8 mouse cellular contexts compared by ENCODE assay signal in genomic region chr19:32757831-32758792, GRCm38 (mm10). TPM values are rescaled to one million over a fixed set of nuclear protein-coding genes. Genes with fewer than 3 reads are reported as not detected.
DNase-seq lines count a peak whose midpoint lies in the region; ATAC-seq and TF ChIP-seq lines count a peak whose summit lies in the region.

No protein-coding gene starts in this region.

- no peaks in the 10 kb centered on the region for H3K27me3 ChIP-seq in kidney, adult 2 months (replicated peaks; ENCODE audit: control insufficient read depth, insufficient read depth, low read length)
- peaks cover 20% of the 10 kb centered on the region for H3K27me3 ChIP-seq in limb, embryonic 15.5 days
- no peaks in the 10 kb centered on the region for H3K27me3 ChIP-seq in myocyte (ENCODE audit: control insufficient read depth, insufficient read depth, insufficient read length)
- H3K27me3 ChIP-seq in stomach, embryonic 15.5 days (replicated peaks) = no peaks in the 10 kb centered on the region; the same call in 1 of the 2 replicates

- ATAC-seq in cerebellum, adult (ENCODE audit: insufficient number of reproducible peaks, low FRiP score, low TSS enrichment) = peak; percentile 6; the same call in 1 of the 2 replicates
- ATAC-seq in limb, embryonic 15.5 days (ENCODE audit: insufficient number of reproducible peaks, low FRiP score, low TSS enrichment, low read depth) = no peak; the same call in 1 of the 2 replicates
- ATAC-seq in stomach, embryonic 15.5 days (ENCODE audit: insufficient read depth, low FRiP score, low read depth) = no peak

- no peak for DNase-seq in cerebellum, adult 9-11 months
- peak; percentile 74 to 75 for DNase-seq in cerebellum, postnatal 14 days
- DNase-seq in gastrocnemius, postnatal 25 days = peak; percentile 49
- DNase-seq in kidney, adult 2 months = peak; percentile 54

- H3K36me3 ChIP-seq in kidney, adult 2 months (ENCODE audit: control insufficient read depth, insufficient read depth, low read length) = no peaks in the 10 kb centered on the region
- H3K36me3 ChIP-seq in limb, embryonic 15.5 days = no peaks in the 10 kb centered on the region
- no peaks in the 10 kb centered on the region for H3K36me3 ChIP-seq in myocyte (ENCODE audit: control insufficient read depth, insufficient read depth)
- H3K36me3 ChIP-seq in stomach, embryonic 15.5 days = no peaks in the 10 kb centered on the region

- peak overlapping the region; percentile 75 for H3ac ChIP-seq in myocyte (ENCODE audit: control insufficient read depth, insufficient read length)

- no peak for TF ChIP-seq CTCF in kidney, adult 2 months (conservative IDR thresholded peaks at IDR 0.05; ENCODE audit: insufficient read depth, insufficient read length, low read depth, low read length)

- H3K79me2 ChIP-seq in myocyte (ENCODE audit: control insufficient read depth, insufficient read depth) = peaks cover 51% of the 10 kb centered on the region

- peaks cover 7% of the 10 kb centered on the region; the same call in 1 of the 2 replicates for H3K4me1 ChIP-seq in kidney, adult 2 months (ENCODE audit: control insufficient read depth, insufficient read depth, low read length)
- H3K4me1 ChIP-seq in limb, embryonic 15.5 days = peaks cover 8% of the 10 kb centered on the region
- H3K4me1 ChIP-seq in stomach, embryonic 15.5 days = peaks cover 4% of the 10 kb centered on the region; the same call in 1 of the 2 replicates

- TF ChIP-seq POLR2A in kidney, adult 2 months (IDR thresholded peaks at IDR 0.05; ENCODE audit: low read depth, low read length) = no peak
- no peak for TF ChIP-seq POLR2A in myocyte (IDR thresholded peaks at IDR 0.05; ENCODE audit: insufficient read length, low read depth)

- H3K9me3 ChIP-seq in limb, embryonic 15.5 days = no peaks in the 10 kb centered on the region
- no peaks in the 10 kb centered on the region for H3K9me3 ChIP-seq in stomach, embryonic 15.5 days

- H3K27ac ChIP-seq in kidney, adult 2 months (ENCODE audit: insufficient read depth, low read depth, low read length) = peak overlapping the region; percentile 95
- peak overlapping the region; percentile 100 for H3K27ac ChIP-seq in limb, embryonic 15.5 days
- H3K27ac ChIP-seq in stomach, embryonic 15.5 days = peak overlapping the region; percentile 100

- 1% methylated on average over 69 of the region's 69 CpGs for WGBS in kidney, adult 2 months
- WGBS in limb, embryonic 15.5 days = under 1% methylated on average over 44 of the region's 69 CpGs
- under 1% methylated on average over 55 of the region's 69 CpGs for whole genome bisulfite sequencing in stomach, embryonic 15.5 days

- peak overlapping the region; percentile 48 for H3K4me2 ChIP-seq in limb, embryonic 15.5 days
- peak overlapping the region; percentile 99 for H3K4me2 ChIP-seq in myocyte (ENCODE audit: low read depth)
- H3K4me2 ChIP-seq in stomach, embryonic 15.5 days = peak overlapping the region; percentile 61

- peak overlapping the region; percentile 100 for H3K9ac ChIP-seq in limb, embryonic 15.5 days
- H3K9ac ChIP-seq in stomach, embryonic 15.5 days = peak overlapping the region; percentile 97

- peak overlapping the region; percentile 100 for H3K4me3 ChIP-seq in kidney, adult 2 months (ENCODE audit: insufficient read depth, low read depth, low read length)
- peak overlapping the region; percentile 95 for H3K4me3 ChIP-seq in limb, embryonic 15.5 days
- H3K4me3 ChIP-seq in myocyte = peak overlapping the region; percentile 84
- peak overlapping the region; percentile 75 for H3K4me3 ChIP-seq in stomach, embryonic 15.5 days (replicated peaks)

TF ChIP-seq in myocyte, 11 proteins besides CTCF, POLR2A, EP300 and RAD21:
- TF ChIP-seq MYOG (IDR thresholded peaks at IDR 0.05; ENCODE audit: control insufficient read depth in 1 of 3, insufficient read depth in 1 of 3, insufficient read length in 2 of 3, low read depth in 2 of 3) = no peak
- TF ChIP-seq MAX (IDR thresholded peaks at IDR 0.05; ENCODE audit: low read depth) = no peak
- no peak for TF ChIP-seq TCF12 (IDR thresholded peaks at IDR 0.05; ENCODE audit: insufficient read depth, poor library complexity, severe bottlenecking)
- no peak for TF ChIP-seq MYOD1 (IDR thresholded peaks at IDR 0.05; ENCODE audit: control insufficient read depth in 1 of 3, insufficient read length in 2 of 3, low read depth in 2 of 3)
- TF ChIP-seq TCF3 (IDR thresholded peaks at IDR 0.05; ENCODE audit: insufficient read length, low read depth) = no peak
- no peak for TF ChIP-seq E2F4 (IDR thresholded peaks at IDR 0.05; ENCODE audit: insufficient read depth)
- TF ChIP-seq SRF (IDR thresholded peaks at IDR 0.05; ENCODE audit: control insufficient read depth, insufficient read length, low read depth) = no peak
- no peak for TF ChIP-seq CEBPB (IDR thresholded peaks at IDR 0.05; ENCODE audit: insufficient read depth, poor library complexity, severe bottlenecking)
- no peak for TF ChIP-seq USF1 (IDR thresholded peaks at IDR 0.05; ENCODE audit: low read depth)
- no peak for TF ChIP-seq POLR2AphosphoS2 (IDR thresholded peaks at IDR 0.05; ENCODE audit: insufficient read length, low read depth)

RNA-seq across cellular contexts. Expression of gene Pten, which starts 0.8 kb away (rescaled TPM):
- total RNA-seq in gastrocnemius, postnatal 25 days (2021) = 10 to 100 TPM; 31.8 to 35.9 TPM
- 12.8 and 15.2 TPM in 2 replicates for polyA plus RNA-seq in kidney, adult 2 months (2012; rRNA removed)
- 7.1 and 9.5 TPM in 2 replicates for polyA plus RNA-seq in limb, embryonic 15.5 days (2015; fragmentation: Nextera tagmentation; extraction: Ambion mirVana)
- 8.9 TPM for polyA plus RNA-seq in myocyte (2012; fragmentation: generic; extraction: Trizol)
- 9.3 and 9.7 TPM in 2 replicates for polyA plus RNA-seq in stomach, embryonic 15.5 days (2015; fragmentation: Nextera tagmentation; extraction: Ambion mirVana)

RNA-seq across cellular contexts. Expression of gene Atad1, which starts 18.5 kb away (rescaled TPM):
- 10 to 100 TPM; 47.3 to 65.2 TPM for total RNA-seq in gastrocnemius, postnatal 25 days (2021)
- polyA plus RNA-seq in kidney, adult 2 months (2012; rRNA removed) = 16.0 and 25.0 TPM in 2 replicates
- polyA plus RNA-seq in limb, embryonic 15.5 days (2015; fragmentation: Nextera tagmentation; extraction: Ambion mirVana) = 54.5 and 55.2 TPM in 2 replicates
- 14.8 TPM for polyA plus RNA-seq in myocyte (2012; fragmentation: generic; extraction: Trizol)
- 62.9 and 67.8 TPM in 2 replicates for polyA plus RNA-seq in stomach, embryonic 15.5 days (2015; fragmentation: Nextera tagmentation; extraction: Ambion mirVana)

Comparison
In these comparisons a context has a peak if more than half of its experiments do, and no peak if none do; other contexts are left out.
1. H3K4me2 ChIP-seq: peak in every context shown above with its lines; median percentile 99 in myocyte; 61 in stomach, embryonic 15.5 days; 48 in limb, embryonic 15.5 days.